Mouse (Mus musculus) spleen, adult 2 months (tissue): ENCODE data around the gene Cbfb. TPM values are rescaled to one million over a fixed set of nuclear protein-coding genes. Genes with fewer than 3 reads are reported as not detected.
A peak's percentile ranks its signal among the peaks of the same experiment; 100 is the strongest.

ENCODE experiments used
- DNase-seq, 2 experiments: peaks; one replicate each; pipeline versions ENCODE4 v3.0.0 to v3.0.0-alpha.2; 2012 to 2021; ENCODE audit warnings: low spot score in 2 of 2, low read depth in 1 of 2
- H3K27ac ChIP-seq: fragments of 200-500 bp; 2 replicates; pipeline ENCODE4 v1.5.1; 2012; ENCODE audit warnings: low read length, inconsistent platforms; ENCODE audit not compliant: insufficient read depth
- H3K27me3 ChIP-seq: fragments of 200-500 bp; 2 replicates; pipeline ENCODE4 v1.6.1; 2012; ENCODE audit warnings: mild to moderate bottlenecking, moderate library complexity, low read length, inconsistent platforms; ENCODE audit not compliant: control insufficient read depth, insufficient read depth
- H3K36me3 ChIP-seq: fragments of 200-500 bp; 2 replicates; pipeline ENCODE4 v1.6.1; 2012; ENCODE audit warnings: mild to moderate bottlenecking, low read length, inconsistent platforms; ENCODE audit not compliant: control insufficient read depth, insufficient read depth
- H3K4me1 ChIP-seq: fragments of 200-500 bp; 2 replicates; pipeline ENCODE4 v1.6.1; 2011; ENCODE audit warnings: inconsistent platforms; ENCODE audit not compliant: control insufficient read depth, insufficient read depth, insufficient read length
- H3K4me3 ChIP-seq: fragments of 200-500 bp; 2 replicates; pipeline ENCODE4 v1.5.1; 2011; ENCODE audit warnings: mild to moderate bottlenecking, inconsistent platforms; ENCODE audit not compliant: insufficient read depth, insufficient read length; ENCODE audit errors: extremely low read depth
- CTCF ChIP-seq: fragments of 200-500 bp; IDR thresholded peaks from 2 replicates; pipeline ENCODE4 v1.5.1; 2011; ENCODE audit warnings: mild to moderate bottlenecking, inconsistent platforms; ENCODE audit not compliant: insufficient read depth, insufficient read length, insufficient replicate concordance; ENCODE audit errors: extremely low read depth
- POLR2A ChIP-seq: fragments of 200-500 bp; IDR thresholded peaks from 2 replicates; pipeline ENCODE4 v1.6.1; 2011; ENCODE audit warnings: low read depth, low read length, inconsistent platforms
- WGBS: fragments of 180-500 bp; shearing (Covaris S2); methylation state at CpG from one replicate; pipeline ENCODE4 v1.1.7; 2018; 5-methylcytosine and 5-hydroxymethylcytosine counted together
- polyA plus RNA-seq: library from polyadenylated mRNA; depleted of rRNA; stranded (reverse); fragments of >200 nt; gene quantifications from 2 replicates; pipeline ENCODE4 v1.2.3, GENCODE M21; 2012

The Cbfb gene
- polyA plus RNA-seq, 1 experiment: 11.9 TPM

DNA sequence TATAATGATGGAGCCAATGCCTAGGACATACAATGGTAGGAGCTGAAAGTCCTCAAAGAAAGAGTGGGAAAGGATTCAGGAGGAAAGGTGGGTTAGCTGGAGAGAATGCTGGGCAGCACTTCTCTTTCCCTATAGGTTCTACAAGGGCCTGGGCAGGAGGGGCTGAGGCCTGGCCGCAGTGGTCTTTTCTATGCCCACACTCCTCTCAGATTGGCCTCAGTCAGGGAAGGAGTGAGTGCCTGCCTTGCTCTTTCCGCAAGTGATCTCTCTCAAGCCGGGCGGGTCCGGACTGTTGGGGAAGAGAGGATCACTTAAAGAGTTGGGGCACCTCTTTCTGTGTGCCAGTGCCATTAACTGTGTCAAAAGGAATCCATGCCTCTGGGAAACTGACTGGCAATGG lies 16.2 kb upstream of the Cbfb start:
- no peak for TF ChIP-seq POLR2A
- no peak for TF ChIP-seq CTCF
- no peaks in the 10 kb centered on the region for H3K27me3 ChIP-seq
- H3K4me1 ChIP-seq: no peaks in the 10 kb centered on the region
- 96% methylated on average over 5 of the region's 5 CpGs for WGBS
- no peak overlapping the region for H3K4me3 ChIP-seq
- no peak for DNase-seq
- no peaks in the 10 kb centered on the region for H3K36me3 ChIP-seq
- H3K27ac ChIP-seq: no peak overlapping the region

DNA sequence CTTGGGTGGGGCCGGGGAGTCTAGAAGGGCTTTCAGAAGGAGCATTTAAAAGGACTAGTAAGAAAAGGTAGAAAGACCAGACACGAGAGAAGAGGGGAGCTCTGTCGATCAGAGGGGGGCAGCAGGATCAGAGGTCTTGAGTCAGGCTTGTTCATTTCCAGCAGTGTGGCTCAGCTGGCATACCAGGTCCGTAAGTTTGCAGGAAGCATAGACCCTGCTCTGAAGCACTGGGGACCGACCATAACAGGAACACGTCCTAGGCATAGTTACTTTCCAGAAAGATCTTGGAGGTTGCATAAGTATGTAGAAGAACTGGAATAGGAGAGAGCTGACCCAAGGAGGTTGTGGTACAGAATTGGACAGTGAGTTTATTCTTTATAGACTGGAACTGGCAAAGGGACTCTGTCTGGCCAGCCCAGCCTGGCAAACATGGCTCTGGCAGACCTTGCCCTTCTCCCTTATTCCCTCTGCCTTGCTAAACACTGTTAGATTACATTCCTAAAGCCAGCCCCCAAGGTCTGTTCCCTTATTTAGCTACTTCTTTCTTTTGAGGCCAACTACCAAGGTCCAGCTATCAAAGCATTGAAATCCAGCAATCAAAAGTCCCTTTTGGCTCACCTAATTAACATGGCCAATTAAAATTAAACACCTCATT lies 15.3 kb upstream of the Cbfb start:
- H3K4me1 ChIP-seq: no peaks in the 10 kb centered on the region
- no peak overlapping the region for H3K4me3 ChIP-seq
- DNase-seq: no peak
- no peak overlapping the region for H3K27ac ChIP-seq
- TF ChIP-seq CTCF: no peak
- TF ChIP-seq POLR2A: no peak
- no peaks in the 10 kb centered on the region for H3K27me3 ChIP-seq
- 87% methylated on average over 6 of the region's 6 CpGs for WGBS
- H3K36me3 ChIP-seq: no peaks in the 10 kb centered on the region

DNA sequence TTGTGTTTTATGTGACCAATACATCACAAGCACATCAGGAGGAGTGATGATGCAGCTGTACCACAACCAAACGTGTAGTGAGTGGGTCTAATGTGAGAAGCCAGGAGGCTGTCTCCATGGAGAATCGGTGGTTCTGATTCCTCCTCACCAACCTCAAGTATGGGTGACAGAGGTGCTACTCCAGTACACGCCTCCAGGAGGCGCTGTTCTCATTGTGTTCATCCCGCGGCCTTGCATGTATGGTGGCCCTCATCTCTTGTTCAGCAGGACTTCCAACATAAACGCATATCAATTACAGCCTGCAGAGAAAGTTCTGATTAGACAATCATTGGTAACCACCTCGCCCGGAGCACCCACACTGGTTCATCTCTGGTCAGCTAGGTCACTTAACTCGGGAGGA lies 12.9 kb upstream of the Cbfb start:
- TF ChIP-seq CTCF: peak; percentile 80; the same call in 1 of the 2 replicates
- TF ChIP-seq POLR2A: no peak
- WGBS: 42% methylated on average over 10 of the region's 10 CpGs
- DNase-seq: peak; percentile 32 to 59
- H3K4me1 ChIP-seq: no peaks in the 10 kb centered on the region
- H3K4me3 ChIP-seq: no peak overlapping the region
- H3K27ac ChIP-seq: no peak overlapping the region
- no peaks in the 10 kb centered on the region for H3K36me3 ChIP-seq
- H3K27me3 ChIP-seq: no peaks in the 10 kb centered on the region

DNA sequence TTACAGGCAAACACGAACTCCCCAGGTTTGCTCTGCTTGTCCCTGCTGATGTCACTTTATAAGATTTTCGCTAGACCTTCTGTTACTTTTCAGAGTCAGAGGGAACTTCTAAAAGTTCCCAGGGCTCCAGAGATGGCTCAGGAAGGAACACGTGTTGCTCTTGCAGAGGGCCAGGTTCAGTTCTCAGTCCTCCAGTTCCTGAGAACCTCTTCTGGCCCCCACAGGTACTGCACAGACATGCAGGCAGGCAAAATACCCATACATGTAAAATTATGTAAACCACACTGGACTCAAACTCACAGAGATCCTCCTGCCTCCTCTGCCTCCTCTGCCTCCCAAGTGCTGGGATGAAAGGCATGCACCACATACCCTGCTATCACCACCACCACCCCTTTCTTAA lies 12.4 kb upstream of the Cbfb start:
- no peak for TF ChIP-seq CTCF
- TF ChIP-seq POLR2A: no peak
- Histone ChIP-seq H3K4me3 (no peak overlapping the region), H3K27ac (no peak overlapping the region), H3K36me3 (no peaks in the 10 kb centered on the region), H3K4me1 (no peaks in the 10 kb centered on the region), H3K27me3 (no peaks in the 10 kb centered on the region)
- WGBS: 68% methylated on average over 3 of the region's 3 CpGs
- no peak for DNase-seq

DNA sequence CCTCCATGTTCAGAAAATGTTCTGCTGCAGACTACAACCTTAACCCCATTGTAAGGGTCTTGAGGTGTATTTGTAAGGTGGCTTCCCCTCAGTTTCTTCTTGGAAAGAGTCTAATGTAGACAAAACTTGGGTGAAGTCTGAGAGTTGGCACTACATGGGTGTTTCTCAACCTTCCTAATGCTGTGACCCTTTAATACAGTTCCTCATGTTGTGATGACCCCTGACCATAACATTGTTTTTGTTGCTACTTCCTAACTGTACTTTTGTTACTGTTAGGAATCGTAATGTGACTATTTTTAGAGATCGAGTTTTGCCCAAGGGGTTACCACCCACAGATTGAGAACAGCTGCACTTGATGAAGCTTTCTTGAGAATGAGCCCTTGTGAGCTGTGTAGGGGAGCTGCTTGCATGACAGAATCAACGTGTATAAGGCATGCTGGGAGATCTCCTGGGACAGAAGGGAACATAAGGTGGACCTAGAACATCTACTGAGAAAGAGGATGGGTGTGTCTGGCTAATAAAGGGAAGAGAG lies 9.3 kb upstream of the Cbfb start:
- no peak for TF ChIP-seq CTCF
- no peak for TF ChIP-seq POLR2A
- Histone ChIP-seq H3K36me3 (no peaks in the 10 kb centered on the region), H3K27me3 (no peaks in the 10 kb centered on the region), H3K4me3 (no peak overlapping the region), H3K4me1 (no peaks in the 10 kb centered on the region), H3K27ac (no peak overlapping the region)
- WGBS: 24% methylated on average over 3 of the region's 3 CpGs
- no peak for DNase-seq

DNA sequence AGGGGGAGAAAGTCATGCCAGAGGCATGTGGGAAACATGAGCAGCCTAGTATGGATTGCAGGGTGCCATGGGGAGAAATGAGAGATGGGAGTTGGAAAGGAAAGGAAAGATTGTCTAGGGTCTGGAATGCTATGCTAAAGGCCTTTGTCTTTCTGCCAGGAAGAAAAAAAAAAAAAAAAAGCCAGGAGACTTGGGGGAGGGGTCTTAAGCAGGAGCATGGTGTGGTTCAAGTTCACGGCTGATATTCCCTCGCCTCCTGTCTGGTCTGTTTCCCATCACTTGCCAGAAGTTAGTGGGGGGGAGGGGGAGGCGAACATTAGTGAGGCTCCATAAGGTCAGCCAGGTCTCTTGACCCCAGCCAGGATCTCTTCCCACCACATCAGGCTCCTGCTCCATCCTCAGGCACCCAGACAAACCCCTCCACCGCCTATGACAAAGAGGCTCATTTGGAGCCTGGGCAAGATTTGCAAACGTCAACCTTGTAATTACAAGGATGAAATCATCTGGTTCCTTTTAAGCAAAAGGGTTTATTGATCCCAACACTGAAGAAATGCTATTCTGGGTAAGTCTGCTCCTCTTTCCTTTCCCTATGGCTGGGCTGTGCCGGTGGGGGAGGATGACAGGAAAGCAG lies 6.1 kb upstream of the Cbfb start:
- no peak overlapping the region for H3K27ac ChIP-seq
- TF ChIP-seq POLR2A (no peak), CTCF (no peak)
- WGBS: 83% methylated on average over 6 of the region's 6 CpGs
- H3K4me1 ChIP-seq: no peaks in the 10 kb centered on the region
- no peak for DNase-seq
- no peaks in the 10 kb centered on the region for H3K27me3 ChIP-seq
- H3K36me3 ChIP-seq: no peaks in the 10 kb centered on the region
- no peak overlapping the region for H3K4me3 ChIP-seq

DNA sequence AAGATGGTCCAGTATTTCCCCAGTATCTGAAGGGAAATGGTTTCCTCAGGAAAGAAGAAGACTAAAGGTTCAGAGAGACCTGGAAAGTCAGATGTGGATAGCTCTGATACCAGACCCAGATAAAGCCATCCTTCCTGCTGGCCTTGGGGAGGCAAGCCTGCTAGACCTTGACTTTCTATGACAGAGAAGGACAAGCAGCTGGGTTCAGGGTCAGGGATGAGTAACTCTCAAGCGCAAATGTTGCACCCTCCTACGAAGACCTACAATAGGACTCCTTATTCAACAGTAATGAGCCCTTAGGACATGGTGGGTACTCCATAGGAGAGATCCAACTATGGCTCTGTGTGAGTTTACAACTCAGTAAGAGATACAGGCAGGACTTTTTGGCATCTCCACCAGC lies 5.3 kb upstream of the Cbfb start:
- H3K27me3 ChIP-seq: no peaks in the 10 kb centered on the region
- H3K36me3 ChIP-seq: no peaks in the 10 kb centered on the region
- 46% methylated on average over 2 of the region's 2 CpGs for WGBS
- H3K4me3 ChIP-seq: no peak overlapping the region
- H3K4me1 ChIP-seq: no peaks in the 10 kb centered on the region
- TF ChIP-seq CTCF (no peak), POLR2A (no peak)
- H3K27ac ChIP-seq: no peak overlapping the region
- no peak for DNase-seq
